Mouse (Mus musculus): ENCODE results near the gene Cdc26.

Gene Cdc26

GRCm38 (mm10) chr4:62406133-62406532, 2.3 kb downstream of the Cdc26 start:
- in situ Hi-C loops (cut with MboI, MseI) = loop anchor here (5.0 to 10.0 kb wide), 2 partner anchors 44 to 1439 kb away; partner anchors contain the start of genes Fkbp15 and Slc31a1

GRCm38 (mm10) chr4:62398956-62399355, 9.5 kb downstream of the Cdc26 start:
- in situ Hi-C loops (cut with MboI, MseI) = no loop called here

GRCm38 (mm10) chr4:62397616-62398365, 10.7 kb downstream of the Cdc26 start:
- in situ Hi-C loops (cut with MboI, MseI) = no loop called here

DNA sequence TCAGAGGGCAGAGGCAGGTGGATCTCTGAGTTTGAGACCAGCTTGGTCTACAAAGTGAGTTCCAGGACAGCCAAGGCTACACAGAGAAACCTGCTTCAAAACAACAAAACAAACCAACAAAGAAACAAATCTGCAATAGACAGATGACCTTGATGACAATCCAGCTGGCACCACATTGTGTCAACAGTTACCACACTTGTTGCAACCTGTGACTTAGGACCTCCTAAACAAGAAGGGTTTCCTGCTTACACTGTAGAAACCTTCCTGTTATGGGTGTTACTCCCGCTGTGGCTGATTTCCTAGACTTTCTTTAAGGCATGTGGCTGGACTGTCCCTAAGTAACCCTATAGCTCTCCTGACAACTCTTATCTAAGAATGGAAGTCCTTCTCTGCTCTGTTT, 12.6 kb downstream of the Cdc26 start:
- in situ Hi-C loops (cut with MboI, MseI) = no loop called here

- in situ Hi-C loops (cut with MboI, MseI) = no loop called here
Observed at GRCm38 (mm10) chr4:62393459-62393858, 15.0 kb downstream of the Cdc26 start.

DNA sequence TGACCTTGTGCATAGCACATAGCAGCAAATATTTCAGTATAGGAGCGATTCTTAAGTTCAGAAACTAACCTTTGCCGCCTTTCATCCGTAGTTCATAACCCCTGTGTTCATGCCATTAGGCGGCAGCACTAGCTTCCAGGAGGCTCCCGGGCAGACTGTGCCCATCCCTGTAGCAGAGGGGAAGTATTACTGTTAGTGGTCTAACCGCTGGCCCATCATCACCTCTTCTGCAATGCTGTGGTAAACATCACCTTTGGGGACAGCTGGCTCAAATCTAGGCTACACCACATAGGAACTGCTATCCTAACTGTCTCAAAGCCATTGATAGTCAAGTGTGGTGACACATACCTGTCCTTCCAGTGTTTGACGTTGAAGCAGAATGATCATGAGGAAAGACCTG, 16.6 kb downstream of the Cdc26 start:
- in situ Hi-C loops (cut with MboI, MseI) = no loop called here

DNA sequence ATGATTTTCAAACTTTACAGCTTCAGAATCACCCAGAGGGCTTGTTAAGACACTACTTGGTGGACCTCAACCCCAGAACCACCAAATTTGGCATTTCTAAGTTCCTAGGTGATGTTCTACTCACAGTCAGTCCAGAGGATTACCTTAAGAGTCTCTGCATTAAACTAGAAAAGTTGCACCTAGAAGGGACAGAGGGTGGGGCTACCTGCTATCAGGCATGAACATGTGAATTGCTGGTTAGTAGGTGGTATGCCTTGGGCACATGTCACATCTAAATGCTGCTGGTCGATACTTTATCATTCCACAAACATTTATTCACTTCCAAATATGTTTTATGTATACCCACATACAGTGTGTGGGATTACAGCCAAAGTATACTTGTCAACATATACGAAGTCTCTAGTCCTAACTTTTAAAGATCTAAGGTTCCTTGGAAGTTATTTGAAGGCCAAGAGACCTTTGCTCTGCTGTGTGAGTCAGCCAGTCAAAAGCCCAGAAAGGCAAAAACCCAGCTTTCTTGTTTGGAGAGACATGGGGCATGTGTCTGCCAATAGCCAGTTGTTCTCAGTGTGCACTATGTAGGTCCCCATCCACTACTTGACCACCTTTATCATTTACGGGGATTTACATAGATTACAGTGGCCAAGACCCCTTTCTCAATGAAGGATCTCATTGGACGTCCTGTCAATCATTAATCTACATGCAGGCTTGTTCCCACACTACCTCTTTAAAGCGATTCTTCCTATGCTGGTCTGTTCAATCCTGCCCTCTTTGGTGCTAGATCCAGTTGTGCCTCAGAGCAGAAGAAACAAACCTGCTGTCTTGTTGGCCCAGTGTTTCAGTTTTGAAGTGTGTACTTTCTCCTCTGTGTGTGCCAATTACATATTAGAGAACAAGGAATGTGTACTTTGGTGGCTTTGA, 18.6 kb downstream of the Cdc26 start:
- in situ Hi-C loops (cut with MboI, MseI) = no loop called here

- in situ Hi-C loops (cut with MboI, MseI) = no loop called here
Observed at GRCm38 (mm10) chr4:62385439-62385838, 23.0 kb downstream of the Cdc26 start.

DNA sequence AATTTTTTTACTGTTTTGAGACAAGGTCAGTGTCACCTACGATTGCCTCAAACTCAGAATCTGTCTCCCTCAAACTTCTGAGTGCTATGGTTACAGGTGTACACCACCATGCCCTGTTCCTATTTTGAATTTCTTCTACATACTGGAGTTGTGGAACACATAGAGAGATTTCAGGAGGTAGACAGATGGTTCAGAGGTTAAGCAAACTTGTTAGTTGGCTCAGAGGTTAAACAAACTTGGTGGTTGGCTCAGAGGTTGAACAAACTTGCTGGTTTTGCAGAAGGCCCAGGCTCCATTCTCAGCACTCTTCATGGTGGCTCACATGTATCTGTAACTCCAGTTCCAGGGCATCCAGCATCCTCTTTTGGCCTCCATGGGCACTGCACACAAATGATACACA, 24.3 kb downstream of the Cdc26 start:
- in situ Hi-C loops (cut with MboI, MseI) = no loop called here

- in situ Hi-C loops (cut with MboI, MseI) = no loop called here
Observed at GRCm38 (mm10) chr4:62383752-62384151, 24.7 kb downstream of the Cdc26 start.

- in situ Hi-C loops (cut with MboI, MseI) = no loop called here
Observed at GRCm38 (mm10) chr4:62383207-62383606, 25.2 kb downstream of the Cdc26 start.

DNA sequence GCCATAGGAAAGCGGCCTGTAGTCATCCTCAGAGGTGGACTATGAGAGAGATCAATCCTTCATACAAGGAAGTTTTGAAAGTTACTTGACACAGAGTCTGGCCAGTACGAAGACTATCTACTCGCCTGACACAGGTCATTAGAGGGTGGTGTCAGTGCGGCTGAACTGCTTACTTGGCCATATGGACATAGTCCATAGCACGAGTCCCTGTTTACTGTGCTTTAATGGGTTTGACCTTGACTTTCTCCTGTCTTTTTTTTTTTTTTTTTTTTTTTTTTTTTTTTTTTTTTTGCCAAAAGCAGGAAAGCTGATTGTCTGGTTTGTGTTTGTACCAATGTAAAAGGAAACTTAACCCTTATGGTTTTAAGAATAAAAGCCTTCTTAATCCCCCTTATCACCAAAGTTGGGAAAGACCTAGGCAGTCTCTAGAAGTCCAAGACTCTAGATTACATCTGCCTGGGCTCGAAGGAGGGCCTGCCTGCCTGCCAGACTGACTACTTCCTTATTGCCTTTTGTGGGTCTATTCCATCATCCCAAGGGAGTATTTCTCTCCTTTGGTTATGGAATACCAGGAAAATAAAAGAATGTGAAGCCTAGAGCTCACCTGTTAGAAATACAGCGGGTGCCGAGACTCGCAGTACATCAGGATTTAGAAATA, 28.6 kb downstream of the Cdc26 start:
- in situ Hi-C loops (cut with MboI, MseI) = no loop called here

- in situ Hi-C loops (cut with MboI, MseI) = no loop called here
Observed at GRCm38 (mm10) chr4:62376123-62376522, 32.3 kb downstream of the Cdc26 start.

- in situ Hi-C loops (cut with MboI, MseI) = no loop called here
Observed at GRCm38 (mm10) chr4:62374342-62374741, 34.1 kb downstream of the Cdc26 start.

DNA sequence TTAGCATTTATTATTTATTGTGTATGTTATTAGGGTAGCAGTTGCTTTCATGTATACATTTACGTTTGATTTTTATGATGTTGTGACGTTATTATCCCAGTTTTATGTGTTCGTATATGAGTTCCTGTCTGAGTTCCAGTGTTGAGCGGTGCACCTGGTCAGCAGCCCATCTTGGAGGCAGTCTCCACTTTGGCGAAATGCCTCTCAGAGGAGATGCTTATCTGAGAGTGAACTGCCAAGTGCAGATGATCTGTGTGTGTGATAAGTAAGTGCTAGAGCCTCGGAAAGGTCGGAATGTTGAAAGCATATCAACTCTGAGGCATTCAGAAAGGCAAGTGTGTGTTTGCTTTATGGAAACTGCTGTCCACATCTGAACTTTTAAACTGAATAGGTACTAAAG, 34.8 kb downstream of the Cdc26 start:
- in situ Hi-C loops (cut with MboI, MseI) = no loop called here

GRCm38 (mm10) chr4:62372818-62373520, 35.5 kb downstream of the Cdc26 start:
- in situ Hi-C loops (cut with MboI, MseI) = no loop called here

DNA sequence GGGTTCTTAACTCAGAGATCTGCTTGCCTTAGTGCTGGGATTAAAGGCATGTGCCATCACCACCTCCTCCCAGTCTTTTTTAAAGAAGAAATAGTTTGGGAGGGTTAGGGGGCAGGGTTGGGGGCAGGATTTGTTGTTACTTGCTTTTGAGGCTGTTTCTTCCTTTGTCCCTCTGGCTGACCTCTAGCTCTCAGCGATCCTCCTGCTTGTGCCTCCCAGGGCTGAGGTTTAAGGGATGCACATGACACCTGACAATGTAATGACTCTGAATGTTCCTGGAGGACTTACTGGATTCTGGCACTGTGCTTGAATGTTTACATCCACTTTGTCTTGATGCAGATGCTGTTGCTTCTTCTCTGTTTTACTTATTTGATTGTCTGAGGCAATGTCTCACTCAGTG, 36.0 kb downstream of the Cdc26 start:
- in situ Hi-C loops (cut with MboI, MseI) = no loop called here

GRCm38 (mm10) chr4:62369091-62369490, 39.4 kb downstream of the Cdc26 start:
- in situ Hi-C loops (cut with MboI, MseI) = no loop called here

- in situ Hi-C loops (cut with MboI, MseI) = no loop called here
Observed at GRCm38 (mm10) chr4:62367586-62367985, 40.9 kb downstream of the Cdc26 start.

GRCm38 (mm10) chr4:62366291-62366690, 42.2 kb downstream of the Cdc26 start:
- in situ Hi-C loops (cut with MboI, MseI) = no loop called here

DNA sequence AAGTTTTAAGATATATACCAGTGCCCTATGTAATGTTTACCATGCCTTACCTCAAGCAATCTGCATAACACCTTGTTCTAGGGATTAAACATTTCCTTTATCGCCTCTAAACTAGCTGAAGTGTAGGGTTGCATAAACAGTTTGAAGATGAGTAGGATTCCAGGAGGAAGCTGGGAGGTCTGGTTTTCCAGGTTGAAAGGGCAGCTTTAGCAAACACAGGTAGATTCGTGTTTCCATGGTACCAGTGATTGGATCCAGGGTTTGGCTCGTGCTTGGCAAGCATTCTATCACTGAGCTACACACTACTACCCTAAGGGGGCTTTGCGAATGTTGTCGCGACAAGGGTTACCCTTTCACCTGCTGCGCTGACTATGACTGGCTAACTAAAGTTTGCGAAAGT, 44.1 kb downstream of the Cdc26 start:
- in situ Hi-C loops (cut with MboI, MseI) = loop anchor here (5.0 kb wide), 1 partner anchor 43 kb away; the partner anchor contains the start of genes Cdc26 and Prpf4
